Mouse (Mus musculus) C2C12 (cell line): ENCODE measurements around the gene Cks2.

Experiments used
- CEBPB ChIP-seq: IDR thresholded peaks from one replicate; pipeline ENCODE4 v1.6.1; 2011; ENCODE audit warnings: low read depth, mild to moderate bottlenecking, control low read depth, moderate library complexity
- CTCF ChIP-seq: IDR thresholded peaks from one replicate; pipeline ENCODE4 v1.5.1; 2011; ENCODE audit not compliant: control insufficient read depth, insufficient read depth, insufficient read length
- FOSL1 ChIP-seq: IDR thresholded peaks from one replicate; pipeline ENCODE4 v1.8.0; 2011; ENCODE audit warnings: mild to moderate bottlenecking, low read length; ENCODE audit not compliant: poor library complexity, insufficient read depth, severe bottlenecking
- MAX ChIP-seq: IDR thresholded peaks from one replicate; pipeline ENCODE4 v1.6.1; 2011; ENCODE audit warnings: mild to moderate bottlenecking, control low read depth
- MYOG ChIP-seq: IDR thresholded peaks from one replicate; pipeline ENCODE4 v1.6.1; 2011; ENCODE audit not compliant: control insufficient read depth, insufficient read length; ENCODE audit errors: extremely low read depth
- USF1 ChIP-seq: IDR thresholded peaks from one replicate; pipeline ENCODE4 v1.6.1; 2011; ENCODE audit warnings: low read depth, mild to moderate bottlenecking, control low read depth, moderate library complexity

GRCm38 (mm10) chr13:51678687-51679086 is 33.7 kb downstream of the Cks2 start:
- TF ChIP-seq CTCF (no peak), MAX (no peak), FOSL1 (no peak), CEBPB (no peak), USF1 (no peak), MYOG (no peak)
